Mouse (Mus musculus): ENCODE results near the gene Espl1.

Gene Espl1

GRCm38 (mm10) chr15:102273982-102274716 is 21.9 kb upstream of the Espl1 start:
- no peak for DNase-seq (ENCODE audit: extremely low spot score, low spot score)

DNA sequence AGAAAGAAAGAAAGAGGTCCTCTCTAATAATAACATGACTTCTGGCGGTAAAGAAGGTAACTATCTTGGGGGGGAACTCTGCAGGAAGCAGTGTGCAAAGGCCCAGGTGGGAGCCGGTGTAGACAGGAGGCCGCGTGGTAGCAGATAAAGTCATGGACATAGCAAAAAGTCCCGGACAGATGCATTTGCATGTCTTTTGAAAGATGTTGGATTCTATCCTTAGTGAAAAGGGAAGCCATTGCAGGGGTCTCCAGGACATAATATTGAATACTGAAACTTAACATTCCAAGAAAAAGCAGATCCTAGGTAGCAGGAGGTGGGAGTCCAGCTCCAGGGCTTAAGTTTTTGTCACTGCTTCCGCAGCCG is 17.4 kb upstream of the Espl1 start:
- DNase-seq (ENCODE audit: extremely low spot score, low spot score) = no peak

- peak; percentile 94 for DNase-seq (ENCODE audit: extremely low spot score, low spot score)
Measured at GRCm38 (mm10) chr15:102279092-102279782, 16.8 kb upstream of the Espl1 start, which contains the start of gene Mfsd5. Mfsd5 (plus strand) TSS chr15:102279454.

GRCm38 (mm10) chr15:102279783-102280520 is 16.1 kb upstream of the Espl1 start:
- no peak for DNase-seq (ENCODE audit: extremely low spot score, low spot score)

DNA sequence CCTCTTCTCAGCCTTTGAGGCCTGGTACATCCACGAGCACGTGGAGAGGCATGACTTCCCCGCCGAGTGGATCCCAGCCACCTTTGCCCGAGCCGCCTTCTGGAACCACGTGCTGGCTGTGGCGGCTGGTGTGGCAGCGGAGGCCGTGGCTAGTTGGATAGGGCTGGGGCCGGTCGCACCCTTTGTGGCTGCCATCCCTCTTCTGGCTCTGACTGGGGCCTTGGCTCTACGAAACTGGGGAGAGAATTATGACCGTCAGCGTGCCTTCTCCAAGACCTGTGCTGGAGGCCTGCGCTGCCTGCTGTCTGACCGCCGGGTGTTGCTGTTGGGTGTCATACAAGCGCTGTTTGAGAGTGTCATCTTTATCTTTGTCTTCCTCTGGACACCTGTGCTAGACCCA is 15.4 kb upstream of the Espl1 start:
- no peak for DNase-seq (ENCODE audit: extremely low spot score, low spot score)

GRCm38 (mm10) chr15:102282463-102283292 is 13.4 kb upstream of the Espl1 start:
- no peak for DNase-seq (ENCODE audit: extremely low spot score, low spot score)

DNA sequence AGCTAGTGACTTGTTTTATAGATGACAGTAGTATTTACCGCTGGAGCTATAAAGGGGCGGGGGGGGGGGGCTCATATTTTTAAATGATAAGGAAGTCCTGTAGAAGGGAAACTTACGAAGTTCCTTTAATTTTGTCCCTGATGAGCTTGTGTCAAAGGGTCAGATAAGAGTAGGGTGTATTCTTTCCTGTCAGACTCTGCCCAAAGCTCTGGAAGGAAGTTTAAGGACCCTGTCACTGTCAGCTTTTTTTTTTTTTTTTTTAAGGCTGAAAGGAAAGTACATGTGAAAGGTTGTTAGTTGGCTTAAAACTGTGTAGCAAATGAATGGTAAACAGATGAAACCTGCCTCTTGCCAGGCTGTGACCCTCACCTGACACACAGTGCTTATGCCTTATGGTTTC is 12.4 kb upstream of the Espl1 start:
- no peak for DNase-seq (ENCODE audit: extremely low spot score, low spot score)

DNA sequence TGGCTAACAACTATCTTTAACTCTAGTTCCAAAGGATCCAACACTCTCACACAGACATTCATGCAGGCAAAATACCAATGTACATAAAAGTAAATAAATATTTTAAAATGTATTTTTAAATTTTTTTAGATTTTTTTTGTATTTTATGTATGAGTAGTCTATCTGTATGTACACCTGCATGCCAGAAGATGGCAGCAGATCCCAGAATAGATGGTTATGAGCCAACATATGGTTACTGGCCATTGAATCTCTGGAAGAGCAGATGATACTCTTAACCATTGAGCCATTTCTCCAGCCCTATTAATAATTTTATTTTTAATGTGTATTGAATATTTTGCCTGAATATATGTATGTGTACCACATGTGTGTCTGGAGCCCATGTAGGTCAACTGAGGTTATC is 8.7 kb upstream of the Espl1 start:
- DNase-seq (ENCODE audit: extremely low spot score, low spot score) = no peak

DNA sequence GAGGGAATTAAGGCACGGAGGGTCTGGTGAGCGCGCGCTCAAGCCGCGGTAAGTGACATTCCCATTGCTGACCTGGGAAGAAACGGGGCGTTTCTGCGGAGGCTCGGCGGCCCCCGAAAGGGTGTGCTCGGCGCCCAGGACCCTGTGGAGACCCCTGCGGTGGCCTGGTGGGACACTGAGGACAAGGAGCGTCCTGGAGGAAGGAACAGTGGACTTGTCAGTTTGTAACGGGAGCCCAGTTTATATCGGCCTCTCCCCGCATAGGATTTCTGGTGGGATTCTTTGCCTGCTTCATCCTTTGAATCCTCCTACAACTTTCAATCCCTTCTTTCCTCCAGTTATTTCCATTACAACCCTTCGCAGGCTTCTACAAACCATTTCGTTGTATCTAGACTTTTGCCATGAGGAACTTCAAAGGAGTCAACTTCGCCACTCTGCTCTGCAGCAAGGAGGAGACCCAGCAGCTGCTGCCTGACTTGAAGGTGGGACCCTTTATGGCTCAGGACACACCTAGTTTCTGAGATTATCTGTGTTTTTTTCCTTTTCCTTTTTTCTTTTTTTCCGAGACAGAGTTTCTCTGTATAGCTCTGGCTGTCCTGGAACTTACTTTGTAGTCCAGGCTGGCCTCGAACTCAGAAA is 421 bp downstream of the Espl1 start:
- DNase-seq (ENCODE audit: extremely low spot score, low spot score) = no peak

DNA sequence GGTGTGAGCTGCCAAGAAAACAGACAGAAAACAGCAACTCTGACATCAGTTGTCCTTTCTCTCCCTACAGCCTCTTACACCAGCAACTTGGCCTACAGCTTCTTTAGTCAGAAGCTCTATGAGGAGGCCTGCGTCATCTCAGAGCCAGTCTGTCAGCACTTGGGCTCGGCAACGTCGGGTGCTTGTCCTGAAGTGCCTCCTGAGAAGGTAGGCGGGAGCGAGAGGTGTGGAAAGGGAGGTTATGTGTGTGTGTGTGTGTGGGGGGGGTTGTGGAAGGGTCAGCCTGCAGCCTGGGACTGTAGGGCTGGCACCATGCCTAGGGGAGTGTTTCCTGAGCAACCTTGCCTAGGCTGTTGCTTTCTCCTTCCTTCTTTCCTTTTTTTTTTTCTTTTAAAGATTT is 6.5 kb downstream of the Espl1 start:
- no peak for DNase-seq (ENCODE audit: extremely low spot score, low spot score)

- no peak for DNase-seq (ENCODE audit: extremely low spot score, low spot score)
Measured at GRCm38 (mm10) chr15:102308717-102309116, 12.7 kb downstream of the Espl1 start.

GRCm38 (mm10) chr15:102310074-102310845 is 14.2 kb downstream of the Espl1 start:
- DNase-seq (ENCODE audit: extremely low spot score, low spot score) = no peak

DNA sequence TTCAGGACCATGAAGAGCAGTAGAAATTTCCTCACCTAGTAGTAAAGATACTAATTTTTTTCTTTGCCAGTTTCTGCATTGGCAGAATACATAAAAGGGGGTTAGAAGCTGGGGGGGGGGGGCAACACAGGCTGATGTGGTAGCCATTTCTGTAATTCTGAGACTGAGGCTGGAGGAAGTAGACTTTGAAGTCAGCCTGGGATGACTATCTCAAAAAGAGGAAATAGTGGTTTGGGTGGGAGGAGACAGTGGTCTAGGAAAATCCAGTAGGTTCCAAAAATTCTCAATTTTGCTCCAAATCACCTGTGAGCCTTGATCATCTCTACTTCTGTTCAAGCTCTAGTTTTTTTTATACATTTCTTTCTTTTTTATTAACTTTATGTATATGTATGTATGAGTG is 15.4 kb downstream of the Espl1 start:
- no peak for DNase-seq (ENCODE audit: extremely low spot score, low spot score)

DNA sequence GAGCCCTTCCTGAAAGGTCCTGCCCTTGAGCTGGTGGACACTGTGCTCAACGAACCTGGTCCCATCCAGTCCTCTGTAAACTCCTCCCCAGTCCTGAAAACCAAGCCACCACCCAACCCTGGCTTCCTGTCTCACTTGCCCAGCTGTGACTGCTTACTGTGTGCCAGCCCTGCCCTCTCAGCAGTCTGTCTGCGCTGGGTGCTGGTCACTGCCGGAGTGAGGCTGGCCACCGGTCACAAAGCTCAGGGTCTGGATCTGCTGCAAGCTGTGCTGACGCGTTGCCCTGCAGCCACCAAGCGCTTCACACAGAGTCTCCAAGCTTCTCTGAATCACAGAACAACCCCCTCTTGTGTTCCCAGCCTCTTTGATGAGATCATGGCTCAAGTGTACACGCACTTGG is 19.2 kb downstream of the Espl1 start:
- no peak for DNase-seq (ENCODE audit: extremely low spot score, low spot score)

- no peak for DNase-seq (ENCODE audit: extremely low spot score, low spot score)
Measured at GRCm38 (mm10) chr15:102316263-102316662, 20.2 kb downstream of the Espl1 start.

DNA sequence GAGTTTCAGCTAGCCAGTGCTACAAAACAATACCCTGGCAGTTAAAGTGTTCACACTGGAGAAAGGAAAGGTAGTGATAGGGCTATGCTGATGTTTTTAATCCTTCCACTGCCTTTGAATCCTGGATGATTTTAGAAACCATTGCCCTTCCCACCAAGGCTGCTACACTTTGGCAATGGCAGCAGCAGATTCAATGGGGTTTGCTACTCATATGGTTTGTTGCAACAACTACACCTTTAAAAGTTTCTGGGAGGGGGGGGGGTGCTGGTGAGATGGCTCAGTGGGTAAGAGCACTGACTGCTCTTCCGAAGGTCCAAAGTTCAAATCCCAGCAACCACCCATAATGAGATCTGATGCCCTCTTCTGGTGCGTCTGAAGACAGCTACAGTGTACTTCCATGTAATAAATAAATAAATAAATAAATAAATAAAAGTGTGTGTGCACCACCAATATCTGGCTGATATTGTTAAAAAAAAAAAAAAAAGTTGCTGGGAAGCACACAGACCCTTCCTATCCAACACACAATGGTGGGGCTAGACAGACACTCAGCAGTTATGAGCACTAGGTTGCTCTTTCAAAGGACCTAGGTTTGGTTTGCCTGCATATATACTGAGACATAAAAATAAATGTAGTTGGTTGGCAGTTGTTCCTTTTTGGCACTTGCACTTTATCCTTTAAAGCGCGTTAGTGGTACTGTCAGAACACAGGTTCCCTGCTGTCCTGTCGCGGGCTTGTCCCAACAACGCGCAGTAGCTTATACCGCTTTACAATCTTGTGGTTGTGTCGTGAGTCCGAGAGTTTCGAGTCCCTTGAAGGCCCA is 28.8 kb downstream of the Espl1 start:
- no peak for DNase-seq (ENCODE audit: extremely low spot score, low spot score)

- peak; percentile 80 for DNase-seq (ENCODE audit: extremely low spot score, low spot score)
Measured at GRCm38 (mm10) chr15:102326022-102326576, 30.0 kb downstream of the Espl1 start, which contains the start of gene Pfdn5. Pfdn5 (plus strand) TSS chr15:102326116.

GRCm38 (mm10) chr15:102326892-102327291 is 30.8 kb downstream of the Espl1 start:
- no peak for DNase-seq (ENCODE audit: extremely low spot score, low spot score)

- DNase-seq (ENCODE audit: extremely low spot score, low spot score) = peak; percentile 85
Measured at GRCm38 (mm10) chr15:102331610-102332015, 35.5 kb downstream of the Espl1 start, which contains the start of gene Myg1. Myg1 (plus strand) TSS chr15:102331709.

All from neural tube, embryonic 10.5 days (tissue).